Mouse (Mus musculus): Measurements from ENCODE around the gene Itgal.

Itgal gene

DNA sequence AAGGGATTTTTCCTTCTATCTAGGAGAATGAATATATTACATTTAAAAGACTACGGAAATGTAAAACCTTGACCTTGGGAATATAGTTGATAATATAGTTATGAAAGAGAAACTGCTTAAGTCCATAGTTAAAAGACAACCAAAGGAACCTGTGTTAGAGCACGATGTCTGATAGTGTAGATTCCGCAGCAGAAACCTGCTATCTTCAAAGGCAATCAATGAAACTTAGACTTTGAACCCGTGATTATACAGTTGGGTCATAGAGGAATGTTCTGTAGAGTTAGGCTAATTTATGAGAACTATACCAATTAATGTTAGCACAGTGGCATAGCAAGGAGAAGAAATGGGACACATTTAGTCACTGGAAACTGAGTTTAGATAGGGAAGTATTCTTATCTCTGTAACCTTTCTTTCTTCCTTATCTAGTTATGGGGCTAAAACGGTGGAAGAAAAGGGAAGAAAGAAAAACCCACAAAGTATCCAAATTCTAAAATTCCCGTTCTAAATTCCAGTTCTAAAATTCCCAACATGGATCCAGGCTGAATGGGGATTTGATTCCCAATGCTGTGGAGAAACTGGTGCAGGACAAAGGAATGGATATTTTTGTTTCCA, 82.4 kb downstream of the Itgal start:
- DNase-seq (ENCODE audit: low spot score in 2 of 2) = no peak
